In the genomic region with DNA sequence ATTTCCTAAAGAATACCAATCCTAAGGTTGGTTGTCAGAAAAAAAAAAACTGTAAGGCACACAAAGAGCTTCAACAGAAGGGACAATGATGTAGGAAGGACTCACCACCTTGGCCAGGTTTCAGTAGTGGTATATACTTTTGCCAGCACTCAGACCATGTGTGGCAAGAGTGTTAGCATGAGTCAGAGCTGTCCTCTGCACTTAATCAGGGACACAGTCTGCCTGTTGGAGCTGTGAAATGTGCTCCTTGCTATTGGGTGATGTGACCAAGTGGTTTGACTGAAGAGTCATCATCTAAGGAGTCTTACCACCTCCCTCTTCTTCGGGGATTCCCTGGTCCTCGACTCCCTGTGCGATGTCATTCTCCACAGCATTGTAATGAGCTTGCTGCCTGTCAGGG, we compare ENCODE assay signal across 16 mouse cellular contexts.
DNase-seq lines count a peak whose midpoint lies in the region; TF ChIP-seq lines count a peak whose summit lies in the region.
"Had no signal": no experiment of that assay in that cellular context is flagged by ENCODE, and none has a peak within 500 bp of the region (broad histone marks: within the 10 kb centered on the region; RNA-seq: fewer than 3 reads in every experiment).

No protein-coding gene starts in this region.

- WGBS in embryonic facial prominence, embryonic 10.5 days = 95% methylated on average over 3 of the region's 3 CpGs
- 92% methylated on average over 3 of the region's 3 CpGs for WGBS in thymus, adult 2 months

- H3K27ac ChIP-seq in embryonic facial prominence, embryonic 10.5 days (replicated peaks) = no peak overlapping the region
- no peak overlapping the region for H3K27ac ChIP-seq in thymus, adult 2 months (ENCODE audit: control insufficient read depth, insufficient read depth, low read length)
- H3K27ac ChIP-seq: heart, adult 2 months; heart, embryonic 15.5 days; hindbrain, embryonic 13.5 days; intestine, embryonic 15.5 days had no signal

- no peak for TF ChIP-seq POLR2A in thymus, adult 2 months (IDR thresholded peaks at IDR 0.05; ENCODE audit: control insufficient read depth, extremely low read depth, insufficient read depth, low read length, poor library complexity)

- no peak for TF ChIP-seq CTCF in thymus, adult 2 months (IDR thresholded peaks at IDR 0.05; ENCODE audit: borderline replicate concordance, control insufficient read depth, extremely low read depth, insufficient read depth, low read length, poor library complexity)

- H3K36me3 ChIP-seq in embryonic facial prominence, embryonic 10.5 days (replicated peaks) = peaks cover 89% of the 10 kb centered on the region
- no peaks in the 10 kb centered on the region for H3K36me3 ChIP-seq in thymus, adult 2 months (ENCODE audit: control insufficient read depth, insufficient read depth, low read length)

- H3K4me3 ChIP-seq in embryonic facial prominence, embryonic 10.5 days = no peak overlapping the region
- no peak overlapping the region for H3K4me3 ChIP-seq in thymus, adult 2 months (ENCODE audit: control insufficient read depth, insufficient read depth, low read length)
- H3K4me3 ChIP-seq: heart, adult 2 months; heart, embryonic 15.5 days; hindbrain, embryonic 13.5 days; intestine, embryonic 15.5 days had no signal

- DNase-seq in adrenal gland, adult (ENCODE audit: inconsistent age in 2 of 2, low spot score in 1 of 2) = peak; percentile 27 to 85
- DNase-seq in adrenal gland, postnatal 4 days (ENCODE audit: low spot score in 2 of 2) = no peak
- DNase-seq in 416B (ENCODE audit: low read depth) = peak; percentile 14
- peak; percentile 43 for DNase-seq in adrenal gland, postnatal 10 days
- peak; percentile 42 for DNase-seq in brain, adult 2 months (ENCODE audit: low read depth, low spot score)
- DNase-seq in embryonic facial prominence, embryonic 10.5 days (ENCODE audit: low spot score) = no peak
- DNase-seq in thymus, adult 2 months = no peak
- DNase-seq: cerebellum, adult 18-20 months; cerebellum, adult 9-11 months; gastrocnemius, postnatal 14 days; heart, adult 2 months; heart, postnatal 14 days; kidney, adult 18-20 months had no signal

- H3K4me1 ChIP-seq in embryonic facial prominence, embryonic 10.5 days = no peaks in the 10 kb centered on the region
- H3K4me1 ChIP-seq in thymus, adult 2 months (replicated peaks; ENCODE audit: control insufficient read depth, insufficient read depth, low read length) = no peaks in the 10 kb centered on the region
- H3K4me1 ChIP-seq: heart, embryonic 15.5 days; hindbrain, embryonic 13.5 days; intestine, embryonic 15.5 days had no signal

- H3K27me3 ChIP-seq in embryonic facial prominence, embryonic 10.5 days (replicated peaks; ENCODE audit: low read depth, poor library complexity, severe bottlenecking) = no peaks in the 10 kb centered on the region
- H3K27me3 ChIP-seq in thymus, adult 2 months (ENCODE audit: control insufficient read depth, insufficient read depth, low read length) = no peaks in the 10 kb centered on the region
- H3K27me3 ChIP-seq: heart, embryonic 15.5 days; hindbrain, embryonic 13.5 days; intestine, embryonic 15.5 days had no signal

- H3K9me3 ChIP-seq in embryonic facial prominence, embryonic 10.5 days = no peaks in the 10 kb centered on the region
- H3K9me3 ChIP-seq: heart, embryonic 15.5 days; hindbrain, embryonic 13.5 days; intestine, embryonic 15.5 days had no signal

Comparison
In these comparisons a context has a peak if more than half of its experiments do, and no peak if none do; other contexts are left out.
1. DNase-seq: peak in adrenal gland, adult (2 of 2), 416B (single experiment), adrenal gland, postnatal 10 days (single experiment) and brain, adult 2 months (single experiment); none in adrenal gland, postnatal 4 days (0 of 2), embryonic facial prominence, embryonic 10.5 days (single experiment) and thymus, adult 2 months (single experiment).